Mouse (Mus musculus) heart, embryonic 12.5 days (tissue): ENCODE results near the gene Clybl. TPM values are rescaled to one million over a fixed set of nuclear protein-coding genes. Genes with fewer than 3 reads are reported as not detected.

Experiments used
- ATAC-seq: fragments of 200-750 bp; cut with Nextera tagmentation; 2 replicates; pipeline ENCODE4 v1.8.0; 2017; ENCODE audit warnings: moderate TSS enrichment, moderate library complexity; ENCODE audit not compliant: insufficient number of reproducible peaks, low FRiP score
- H3K27ac ChIP-seq: fragments of 300-500 bp; sonication (generic); 2 replicates; pipeline ENCODE4 v1.5.1; 2016; ENCODE audit warnings: mild to moderate bottlenecking, moderate library complexity; ENCODE audit not compliant: poor library complexity, severe bottlenecking
- H3K27me3 ChIP-seq: fragments of 300-500 bp; sonication (generic); replicated peaks from 2 replicates; pipeline ENCODE4 v1.6.1; 2016; ENCODE audit warnings: mild to moderate bottlenecking, moderate library complexity
- H3K36me3 ChIP-seq: fragments of 300-500 bp; sonication (generic); 2 replicates; pipeline ENCODE4 v1.6.1; 2016; ENCODE audit warnings: mild to moderate bottlenecking, moderate library complexity
- H3K4me1 ChIP-seq: fragments of 300-500 bp; sonication (generic); replicated peaks from 2 replicates; pipeline ENCODE4 v1.6.1; 2016; ENCODE audit warnings: mild to moderate bottlenecking
- H3K4me2 ChIP-seq: fragments of 300-500 bp; sonication (generic); 2 replicates; pipeline ENCODE4 v1.6.1; 2016; ENCODE audit warnings: mild to moderate bottlenecking, moderate library complexity
- H3K4me3 ChIP-seq: fragments of 300-500 bp; sonication (generic); 2 replicates; pipeline ENCODE4 v1.5.1; 2016; ENCODE audit warnings: mild to moderate bottlenecking
- H3K9ac ChIP-seq: fragments of 300-500 bp; sonication (generic); 2 replicates; pipeline ENCODE4 v1.6.1; 2016; ENCODE audit warnings: mild to moderate bottlenecking, moderate library complexity
- H3K9me3 ChIP-seq: fragments of 300-500 bp; sonication (generic); replicated peaks from 2 replicates; pipeline ENCODE4 v1.6.1; 2016; ENCODE audit warnings: mild to moderate bottlenecking, moderate library complexity
- WGBS: fragments of 180-500 bp; shearing (Covaris S2); methylation state at CpG from one replicate; pipeline ENCODE4 v1.1.7; 2016; 5-methylcytosine and 5-hydroxymethylcytosine counted together
- polyA plus RNA-seq: library from polyadenylated mRNA; unstranded; fragments of >200 nt; fragmentation: Nextera tagmentation; extraction: Ambion mirVana; gene quantifications from 2 replicates; pipeline ENCODE4 v1.2.1, GENCODE M21; 2016

The Clybl gene
- polyA plus RNA-seq, 1 experiment from 2014 or later: 72.8 TPM

DNA sequence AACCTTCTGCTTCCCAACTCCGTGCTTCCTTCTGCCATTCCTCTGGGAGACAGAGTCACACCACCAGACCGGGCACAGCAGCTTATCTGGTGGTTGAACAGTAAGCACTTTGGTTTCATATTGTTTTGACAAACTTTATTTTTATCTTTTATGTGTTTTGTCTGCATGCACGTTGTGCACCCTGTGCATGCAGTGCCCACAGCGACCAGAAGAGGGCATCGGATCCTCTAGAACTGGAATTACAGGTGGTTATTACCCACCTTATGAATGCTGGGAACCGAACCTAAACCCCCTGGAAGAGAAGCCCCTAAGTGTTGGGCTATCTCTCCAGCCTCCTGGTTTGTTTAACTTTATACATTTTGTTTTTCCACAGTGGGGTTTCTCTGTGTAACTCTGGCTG is 130.9 kb downstream of the Clybl start:
- Histone ChIP-seq H3K4me3 (no peak overlapping the region), H3K36me3 (peaks cover 7% of the 10 kb centered on the region; the same call in 1 of the 2 replicates), H3K4me2 (no peak overlapping the region), H3K27me3 (0 out of 2 replicates have a peak, but pooled peaks cover 3% of the 10 kb centered on the region), H3K9ac (no peak overlapping the region), H3K9me3 (peaks cover 7% of the 10 kb centered on the region), H3K27ac (no peak overlapping the region), H3K4me1 (no peaks in the 10 kb centered on the region)
- 86% methylated on average over 6 of the region's 6 CpGs for WGBS
- no peak for ATAC-seq

DNA sequence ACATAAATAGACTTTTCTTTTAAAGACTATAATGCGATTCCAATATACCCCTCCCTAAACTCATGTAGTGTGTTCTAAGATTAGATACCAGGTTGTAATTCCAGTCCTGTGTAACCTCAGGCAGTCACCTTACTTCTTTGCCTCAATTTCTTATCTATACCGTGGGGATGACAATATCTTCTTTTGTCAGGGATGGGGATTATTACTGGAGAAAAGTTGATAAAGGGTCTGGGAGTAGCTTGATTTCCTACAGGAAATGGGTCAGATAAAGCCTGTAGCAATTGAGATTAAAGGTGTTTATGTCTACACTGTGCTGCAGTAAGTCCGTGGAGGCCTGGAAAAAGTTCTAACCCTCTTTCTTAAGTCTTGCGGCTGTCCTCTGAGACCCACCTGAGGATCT is 131.8 kb downstream of the Clybl start:
- H3K9me3 ChIP-seq: peaks cover 7% of the 10 kb centered on the region
- H3K4me2 ChIP-seq: no peak overlapping the region
- H3K27me3 ChIP-seq: 0 out of 2 replicates have a peak, but pooled peaks cover 3% of the 10 kb centered on the region
- ATAC-seq: no peak
- no peak overlapping the region for H3K9ac ChIP-seq
- 49% methylated on average over 4 of the region's 4 CpGs for WGBS
- H3K4me3 ChIP-seq: no peak overlapping the region
- no peaks in the 10 kb centered on the region for H3K4me1 ChIP-seq
- H3K36me3 ChIP-seq: peaks cover 7% of the 10 kb centered on the region; the same call in 1 of the 2 replicates
- H3K27ac ChIP-seq: no peak overlapping the region

DNA sequence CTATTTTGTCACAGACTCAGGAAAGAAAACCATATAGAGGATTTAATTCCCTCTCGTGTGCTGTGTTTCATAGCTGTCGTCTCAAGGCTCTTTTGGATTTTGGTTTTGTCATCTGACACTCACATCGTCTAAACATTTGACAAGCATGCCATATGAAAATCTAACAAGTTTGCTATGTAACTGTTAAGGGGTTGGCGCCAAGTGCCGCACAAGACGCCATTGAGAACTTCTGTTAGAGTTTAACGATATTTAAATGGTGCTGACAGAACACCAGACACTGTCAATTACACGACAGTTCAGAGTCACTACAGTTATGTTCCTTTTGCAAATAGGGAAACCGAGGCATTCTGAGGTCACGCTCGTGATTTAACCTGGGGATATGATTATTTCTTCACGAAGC is 134.2 kb downstream of the Clybl start:
- ATAC-seq: no peak
- H3K4me2 ChIP-seq: no peak overlapping the region
- H3K9me3 ChIP-seq: peaks cover 7% of the 10 kb centered on the region
- peaks cover 7% of the 10 kb centered on the region; the same call in 1 of the 2 replicates for H3K36me3 ChIP-seq
- 86% methylated on average over 12 of the region's 12 CpGs for WGBS
- 0 out of 2 replicates have a peak, but pooled peaks cover 3% of the 10 kb centered on the region for H3K27me3 ChIP-seq
- no peak overlapping the region for H3K4me3 ChIP-seq
- no peaks in the 10 kb centered on the region for H3K4me1 ChIP-seq
- H3K27ac ChIP-seq: no peak overlapping the region
- no peak overlapping the region for H3K9ac ChIP-seq

DNA sequence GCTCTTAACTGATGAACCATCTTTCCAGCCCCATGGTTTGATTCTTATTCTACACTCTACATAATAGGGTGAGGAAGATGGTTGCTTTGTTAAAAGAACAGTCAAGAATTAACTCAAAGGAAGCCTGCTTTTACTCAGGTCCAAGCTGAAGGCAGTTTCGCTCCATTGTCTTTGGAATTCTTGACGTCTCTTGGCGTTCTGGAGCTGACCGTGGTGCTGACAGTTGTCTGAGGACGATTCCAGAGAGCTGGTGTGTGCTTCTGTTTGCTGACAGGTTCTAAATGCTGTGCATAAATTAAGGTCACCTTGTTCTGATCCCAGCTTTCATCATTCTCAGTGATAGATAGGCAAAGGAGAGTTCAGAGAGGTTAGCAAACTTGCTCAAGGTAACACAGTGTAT is 140.6 kb downstream of the Clybl start:
- no peaks in the 10 kb centered on the region for H3K27me3 ChIP-seq
- no peak overlapping the region for H3K9ac ChIP-seq
- H3K4me3 ChIP-seq: no peak overlapping the region
- H3K36me3 ChIP-seq: no peaks in the 10 kb centered on the region
- H3K4me1 ChIP-seq: no peaks in the 10 kb centered on the region
- H3K27ac ChIP-seq: no peak overlapping the region
- ATAC-seq: no peak
- WGBS: 19% methylated on average over 5 of the region's 5 CpGs
- H3K9me3 ChIP-seq: no peaks in the 10 kb centered on the region
- no peak overlapping the region for H3K4me2 ChIP-seq

DNA sequence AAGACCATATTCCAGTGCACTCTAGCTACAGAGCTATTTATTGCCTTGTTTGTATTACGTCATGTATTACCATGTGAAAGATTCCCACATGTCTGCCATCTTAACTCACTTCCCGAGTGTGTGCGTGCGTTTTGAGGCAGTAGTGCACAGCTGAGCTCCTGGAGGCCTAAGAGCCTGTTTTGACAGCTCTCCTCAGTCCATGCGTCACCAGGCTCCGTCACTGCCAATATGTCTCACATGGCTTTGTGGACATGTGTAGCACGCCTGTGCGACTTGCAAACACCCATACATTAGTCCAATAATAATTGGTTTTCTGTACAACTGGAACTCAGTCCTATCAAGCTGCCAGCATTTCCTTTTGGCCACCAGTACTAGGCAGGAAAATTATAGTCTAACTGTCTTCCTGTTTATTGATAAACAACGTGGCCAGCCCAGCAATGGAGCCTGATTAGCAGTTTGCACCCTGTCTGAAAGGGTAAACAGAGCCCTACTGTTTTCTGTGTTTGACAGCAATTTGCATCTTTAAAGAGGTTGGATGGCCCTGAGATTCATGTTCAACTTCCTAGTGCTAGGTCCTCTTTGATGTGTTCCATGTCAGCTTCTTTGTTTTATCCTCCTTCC is 142.4 kb downstream of the Clybl start:
- H3K27me3 ChIP-seq: no peaks in the 10 kb centered on the region
- H3K27ac ChIP-seq: no peak overlapping the region
- WGBS: 80% methylated on average over 9 of the region's 9 CpGs

DNA sequence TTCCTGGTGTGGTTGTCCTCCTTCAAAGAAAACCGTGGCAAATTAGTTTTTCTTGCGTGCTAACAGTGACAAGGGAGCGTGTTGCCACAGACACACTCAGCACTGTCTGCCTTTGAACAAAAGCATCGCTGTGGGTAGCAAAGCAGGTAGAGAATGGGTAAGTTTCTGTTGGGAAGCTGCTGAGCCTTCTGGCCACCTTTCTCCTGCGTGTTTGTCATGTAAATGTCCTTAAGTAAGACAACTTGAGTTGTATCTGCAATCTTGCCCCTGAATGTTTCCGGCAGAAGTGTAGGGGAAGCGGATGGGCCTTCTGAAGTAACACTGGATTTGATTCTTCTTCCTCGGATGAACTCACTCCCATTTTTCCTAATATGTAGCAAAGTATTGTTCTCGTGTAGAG is 148.6 kb downstream of the Clybl start:
- H3K9ac ChIP-seq: no peak overlapping the region
- no peak overlapping the region for H3K4me3 ChIP-seq
- H3K4me2 ChIP-seq: no peak overlapping the region
- peaks cover 13% of the 10 kb centered on the region for H3K4me1 ChIP-seq
- H3K9me3 ChIP-seq: no peaks in the 10 kb centered on the region
- H3K36me3 ChIP-seq: no peaks in the 10 kb centered on the region
- no peaks in the 10 kb centered on the region for H3K27me3 ChIP-seq
- 66% methylated on average over 9 of the region's 9 CpGs for WGBS
- no peak overlapping the region for H3K27ac ChIP-seq
- no peak for ATAC-seq

More for the DNA sequence above, 142.4 kb downstream of the Clybl start:
- no peak overlapping the region for H3K9ac ChIP-seq
- ATAC-seq: no peak
- no peaks in the 10 kb centered on the region for H3K36me3 ChIP-seq
- no peaks in the 10 kb centered on the region for H3K9me3 ChIP-seq
- no peak overlapping the region for H3K4me2 ChIP-seq
- no peak overlapping the region for H3K4me3 ChIP-seq
- no peaks in the 10 kb centered on the region for H3K4me1 ChIP-seq

DNA sequence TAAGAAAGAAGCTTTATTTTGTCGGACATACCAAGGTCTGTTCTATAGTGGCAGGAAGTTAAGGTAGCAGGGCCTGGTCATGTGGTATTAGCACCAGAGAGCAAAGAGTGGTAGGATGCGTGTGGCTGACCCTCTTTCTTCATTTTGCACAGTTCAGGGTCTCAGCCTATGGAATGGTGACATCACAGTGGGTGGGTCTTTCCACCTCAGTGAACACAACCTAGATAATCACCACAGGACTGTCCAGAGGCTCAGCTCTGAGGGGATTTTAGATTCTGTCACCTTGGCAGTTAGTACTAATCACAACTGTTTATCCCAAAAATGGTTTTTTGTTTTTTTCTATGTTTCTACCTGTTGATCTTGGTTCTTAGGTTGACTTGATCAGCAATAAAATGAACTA is 149.2 kb downstream of the Clybl start:
- Histone ChIP-seq H3K9me3 (no peaks in the 10 kb centered on the region), H3K27me3 (no peaks in the 10 kb centered on the region), H3K4me1 (peaks cover 13% of the 10 kb centered on the region), H3K4me3 (no peak overlapping the region), H3K27ac (no peak overlapping the region), H3K36me3 (no peaks in the 10 kb centered on the region), H3K4me2 (no peak overlapping the region), H3K9ac (no peak overlapping the region)
- 78% methylated on average over 2 of the region's 2 CpGs for WGBS
- peak; percentile 39; the same call in 1 of the 2 replicates for ATAC-seq

DNA sequence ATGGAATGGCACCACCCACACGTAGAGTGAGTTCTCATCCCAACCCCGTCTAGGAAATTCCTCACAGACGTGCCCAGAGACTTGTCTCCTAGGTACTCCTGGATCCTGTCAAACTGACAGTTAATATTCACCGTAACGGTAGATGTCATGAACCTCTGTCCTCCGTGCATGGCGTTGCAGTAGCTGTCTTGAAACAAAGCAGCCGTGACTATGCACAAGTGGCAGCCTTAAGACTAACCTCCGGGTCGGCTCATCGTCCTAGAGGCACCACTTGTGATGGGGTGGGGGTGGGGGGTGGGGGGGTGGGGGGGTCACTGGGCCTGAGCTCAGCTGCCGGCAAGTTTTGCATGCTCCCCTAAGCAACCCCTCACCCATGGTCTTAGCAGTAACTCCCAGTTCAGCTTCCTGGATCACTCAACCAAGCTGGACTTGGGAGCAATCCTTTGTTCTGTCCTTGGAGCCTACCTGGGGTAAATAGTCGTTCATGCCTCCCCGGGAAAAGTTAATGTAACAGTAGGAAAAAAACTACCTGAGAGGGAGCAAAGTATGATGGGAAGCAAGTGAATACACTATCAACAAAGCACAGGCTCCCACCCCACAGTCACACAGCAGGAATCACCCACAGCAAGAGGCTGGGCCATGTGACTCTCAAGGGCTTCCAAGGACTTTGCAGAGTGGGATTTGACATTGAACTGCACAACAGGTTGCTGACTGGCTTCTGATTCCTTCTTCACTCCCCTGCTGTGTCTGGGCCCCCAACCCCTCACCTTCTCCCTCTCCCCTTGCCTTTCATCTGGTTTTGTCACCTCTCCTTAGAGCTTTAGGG is 150.3 kb downstream of the Clybl start:
- Histone ChIP-seq H3K36me3 (no peaks in the 10 kb centered on the region), H3K4me2 (peak overlapping the region; percentile 9; the same call in 1 of the 2 replicates), H3K27ac (no peak overlapping the region), H3K4me1 (peaks cover 16% of the 10 kb centered on the region), H3K9me3 (no peaks in the 10 kb centered on the region), H3K27me3 (no peaks in the 10 kb centered on the region), H3K4me3 (no peak overlapping the region), H3K9ac (no peak overlapping the region)
- WGBS: 20% methylated on average over 14 of the region's 14 CpGs
- no peak; the same call in 1 of the 2 replicates for ATAC-seq

DNA sequence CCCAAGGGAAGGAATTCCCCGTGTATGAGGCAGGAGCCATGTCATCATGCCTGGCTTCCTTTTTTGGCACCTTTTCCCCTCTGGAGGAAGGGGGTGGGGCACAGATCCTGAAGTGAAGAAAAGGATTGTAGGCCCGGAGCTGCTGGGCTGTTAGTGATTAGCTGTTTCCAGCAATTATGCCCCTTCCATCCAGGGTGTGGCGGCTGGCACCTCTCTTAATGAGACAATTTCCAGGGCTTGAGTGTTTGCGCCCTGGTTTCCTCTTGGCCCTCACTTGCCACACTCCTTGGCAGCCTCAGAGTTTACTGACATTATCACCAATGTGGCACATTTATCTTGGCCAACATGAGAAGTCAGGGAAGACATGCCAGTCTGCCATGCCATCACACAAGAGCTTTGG is 155.5 kb downstream of the Clybl start:
- Histone ChIP-seq H3K4me1 (peaks cover 9% of the 10 kb centered on the region), H3K36me3 (no peaks in the 10 kb centered on the region), H3K9ac (no peak overlapping the region), H3K27me3 (no peaks in the 10 kb centered on the region), H3K4me3 (no peak overlapping the region), H3K9me3 (no peaks in the 10 kb centered on the region), H3K27ac (no peak overlapping the region), H3K4me2 (no peak overlapping the region)
- WGBS: 31% methylated on average over 4 of the region's 4 CpGs
- ATAC-seq: no peak

DNA sequence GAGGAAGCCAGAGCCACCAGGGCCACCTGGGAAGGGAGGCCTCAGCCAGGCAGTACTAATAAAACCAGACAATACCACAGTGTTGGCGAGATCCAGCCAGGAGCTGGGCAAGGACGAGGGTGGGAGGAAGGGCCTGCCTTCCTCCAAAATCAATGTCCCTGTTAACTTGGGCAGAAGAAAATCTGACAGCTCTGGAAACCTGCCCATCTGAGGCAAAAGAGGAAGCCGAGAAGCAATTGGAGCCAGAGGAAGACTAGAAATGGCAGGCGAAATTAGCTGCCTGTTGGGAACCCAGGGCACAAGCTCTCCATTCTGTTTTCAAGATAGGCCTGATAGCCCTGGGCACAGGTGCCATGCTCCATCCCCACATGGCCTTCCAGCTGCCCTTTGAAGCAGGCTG is 157.3 kb downstream of the Clybl start:
- no peak overlapping the region for H3K4me3 ChIP-seq
- 80% methylated on average over 4 of the region's 4 CpGs for WGBS

DNA sequence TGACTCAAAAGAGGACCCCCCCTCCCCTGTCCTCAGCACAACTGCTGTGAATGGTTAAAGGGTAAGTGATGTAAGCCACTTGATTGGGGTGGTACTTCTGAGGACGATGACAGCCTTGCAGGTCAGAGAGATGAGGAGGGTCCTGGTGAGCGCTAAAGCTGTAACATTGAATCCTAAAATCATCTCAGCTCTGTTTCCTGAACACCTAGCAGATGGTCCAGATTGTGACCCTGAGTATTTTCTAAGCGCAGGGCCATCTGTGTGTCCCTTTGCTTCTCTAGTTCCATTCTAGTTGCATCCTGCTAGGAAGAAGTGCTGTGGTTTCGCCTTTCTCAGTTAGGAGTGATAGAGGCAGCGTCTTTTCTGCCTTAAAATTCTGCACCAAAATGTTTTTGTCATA is 158.6 kb downstream of the Clybl start:
- no peaks in the 10 kb centered on the region for H3K9me3 ChIP-seq
- 83% methylated on average over 5 of the region's 5 CpGs for WGBS
- no peak overlapping the region for H3K4me2 ChIP-seq
- no peaks in the 10 kb centered on the region for H3K36me3 ChIP-seq
- no peaks in the 10 kb centered on the region for H3K27me3 ChIP-seq
- H3K4me3 ChIP-seq: no peak overlapping the region
- H3K4me1 ChIP-seq: peaks cover 4% of the 10 kb centered on the region
- no peak overlapping the region for H3K27ac ChIP-seq
- no peak overlapping the region for H3K9ac ChIP-seq
- no peak for ATAC-seq

More for the DNA sequence above, 157.3 kb downstream of the Clybl start:
- Histone ChIP-seq H3K9me3 (no peaks in the 10 kb centered on the region), H3K27ac (no peak overlapping the region), H3K36me3 (no peaks in the 10 kb centered on the region), H3K9ac (no peak overlapping the region), H3K4me2 (no peak overlapping the region), H3K27me3 (no peaks in the 10 kb centered on the region), H3K4me1 (peaks cover 4% of the 10 kb centered on the region)
- no peak for ATAC-seq
